Mouse (Mus musculus) cortical plate, adult 2 months (tissue): ENCODE measurements around the gene Ncapd2.

Source experiments
- CTCF ChIP-seq: fragments of 200-500 bp; IDR thresholded peaks from 2 replicates; pipeline ENCODE4 v1.5.1; 2011; ENCODE audit warnings: mild to moderate bottlenecking, control low read depth, low read length; ENCODE audit not compliant: insufficient read depth; ENCODE audit errors: extremely low read depth
- POLR2A ChIP-seq: fragments of 200-500 bp; IDR thresholded peaks from 2 replicates; pipeline ENCODE4 v1.6.1; 2011; ENCODE audit warnings: mild to moderate bottlenecking, low read length, control low read depth; ENCODE audit not compliant: insufficient read depth; ENCODE audit errors: extremely low read depth

DNA sequence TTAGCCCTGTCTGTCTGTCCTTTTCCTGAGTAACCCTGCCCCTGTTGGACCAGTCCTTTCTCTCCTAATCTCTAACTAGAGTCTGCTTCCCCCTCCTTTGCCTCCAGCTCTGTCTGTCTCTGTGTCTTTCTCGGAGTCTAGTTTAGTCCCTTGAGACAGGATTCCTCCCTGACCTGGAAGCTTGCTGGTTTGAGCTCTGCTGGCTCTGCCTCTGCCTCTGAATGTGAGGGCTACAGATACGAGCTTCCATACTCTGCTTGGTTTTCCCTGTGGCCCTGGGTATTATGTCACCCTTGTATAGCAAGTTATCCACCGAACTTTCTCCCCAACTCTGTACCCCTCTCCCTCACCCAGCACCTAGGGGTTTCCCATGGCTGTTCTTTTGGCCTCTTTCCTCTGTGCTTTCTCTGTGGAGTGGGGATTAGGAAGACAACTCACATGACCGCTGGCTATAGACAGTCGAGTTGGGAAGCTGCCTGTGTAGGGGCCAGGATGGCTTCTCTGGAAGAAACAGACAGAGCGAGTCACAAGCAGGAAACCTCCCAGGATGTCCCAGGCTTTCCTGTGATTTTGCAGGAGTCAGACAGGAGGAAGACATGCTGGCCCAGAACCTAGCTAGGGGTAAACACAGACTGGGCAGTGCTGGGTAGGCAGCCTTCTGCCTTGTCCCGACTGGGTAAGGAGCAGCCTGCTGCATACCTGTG, 42.5 kb upstream of the Ncapd2 start:
- TF ChIP-seq POLR2A (no peak), CTCF (no peak)
